Mouse (Mus musculus) right cerebral cortex, postnatal 4 days (tissue): ENCODE data around the gene Tmem219.
"Not testable (repeated sequence)": the region's sequence is repeated elsewhere in the genome, so short reads cannot be mapped to it uniquely, and the experiment has no call there.

Experiments
- DNase-seq: peaks from one replicate; pipeline ENCODE4 v3.0.0-alpha.2; 2022

Gene Tmem219

GRCm38 (mm10) chr7:126921563-126921962 lies 1.2 kb downstream of the Tmem219 start:
- no peak for DNase-seq

- no peak for DNase-seq
Observed at GRCm38 (mm10) chr7:126919973-126920372, 2.7 kb downstream of the Tmem219 start.

- DNase-seq = not testable (repeated sequence)
Observed at GRCm38 (mm10) chr7:126918356-126918755, 4.4 kb downstream of the Tmem219 start.

GRCm38 (mm10) chr7:126914844-126915243 lies 7.9 kb downstream of the Tmem219 start:
- DNase-seq = no peak

- DNase-seq = no peak
Observed at GRCm38 (mm10) chr7:126905590-126905989, 17.1 kb downstream of the Tmem219 start.

GRCm38 (mm10) chr7:126899781-126900180 lies 22.9 kb downstream of the Tmem219 start:
- not testable (repeated sequence) for DNase-seq

- DNase-seq = peak; percentile 99
Observed at GRCm38 (mm10) chr7:126898102-126898990, 24.4 kb downstream of the Tmem219 start.

- no peak for DNase-seq
Observed at GRCm38 (mm10) chr7:126897390-126898101, 25.2 kb downstream of the Tmem219 start.

GRCm38 (mm10) chr7:126896912-126897311 lies 25.8 kb downstream of the Tmem219 start:
- no peak for DNase-seq

GRCm38 (mm10) chr7:126888852-126889251 lies 33.9 kb downstream of the Tmem219 start:
- DNase-seq = no peak

- DNase-seq = no peak
Observed at GRCm38 (mm10) chr7:126887281-126887680, 35.4 kb downstream of the Tmem219 start.

- peak; percentile 98 for DNase-seq
Observed at GRCm38 (mm10) chr7:126884286-126885164, 38.2 kb downstream of the Tmem219 start, which contains the start of gene Taok2. Gene Taok2, minus strand, starts transcription at chr7:126884703.

- no peak for DNase-seq
Observed at GRCm38 (mm10) chr7:126883731-126884181, 39.0 kb downstream of the Tmem219 start.

GRCm38 (mm10) chr7:126881040-126881439 lies 41.7 kb downstream of the Tmem219 start:
- DNase-seq = no peak

- DNase-seq = no peak
Observed at GRCm38 (mm10) chr7:126877239-126877638, 45.5 kb downstream of the Tmem219 start.

GRCm38 (mm10) chr7:126870520-126870891 lies 52.2 kb downstream of the Tmem219 start:
- DNase-seq = no peak

- DNase-seq = no peak
Observed at GRCm38 (mm10) chr7:126869780-126870519, 52.8 kb downstream of the Tmem219 start.

GRCm38 (mm10) chr7:126868003-126868402 lies 54.7 kb downstream of the Tmem219 start:
- no peak for DNase-seq

- no peak for DNase-seq
Observed at GRCm38 (mm10) chr7:126867534-126867933, 55.2 kb downstream of the Tmem219 start.

- no peak for DNase-seq
Observed at GRCm38 (mm10) chr7:126863791-126864190, 58.9 kb downstream of the Tmem219 start.

GRCm38 (mm10) chr7:126862147-126862784 lies 60.5 kb downstream of the Tmem219 start, which contains the start of gene Ino80e:
Gene Ino80e, minus strand, starts transcription at chr7:126862377.
- DNase-seq = peak; percentile 98
